Mouse (Mus musculus): ENCODE data around the gene Tbc1d2b. TPM values are rescaled to one million over a fixed set of nuclear protein-coding genes. Genes with fewer than 3 reads are reported as not detected.

The Tbc1d2b gene
- polyA plus RNA-seq, 1 experiment from 2014 or later: 9.3 TPM

DNA sequence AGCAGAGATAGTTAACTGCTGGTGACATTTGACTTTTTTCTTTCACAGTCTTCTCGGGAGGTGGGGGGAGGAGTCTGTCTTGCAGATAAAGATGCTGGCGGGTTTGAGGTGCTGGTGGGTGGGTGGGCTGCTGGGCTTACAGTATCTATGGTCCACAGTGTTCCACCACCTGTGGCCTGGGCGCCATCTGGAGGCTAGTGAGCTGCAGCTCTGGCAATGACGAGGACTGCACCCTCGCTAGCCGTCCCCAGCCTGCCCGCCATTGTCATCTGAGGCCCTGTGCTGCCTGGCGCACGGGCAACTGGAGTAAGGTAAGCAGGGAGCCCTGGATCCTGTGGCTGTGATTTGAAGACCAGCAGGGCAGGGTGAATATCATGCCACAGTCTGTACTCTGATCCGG is 75.6 kb downstream of the Tbc1d2b start:
- H3K36me3 ChIP-seq (ENCODE audit: control insufficient read depth, insufficient read depth, low read length): peaks cover 3% of the 10 kb centered on the region; the same call in 1 of the 2 replicates
- H3K9me3 ChIP-seq (ENCODE audit: control insufficient read depth, low read length): no peaks in the 10 kb centered on the region
- H3K4me2 ChIP-seq (ENCODE audit: low read depth, low read length): no peak overlapping the region
- H3K27ac ChIP-seq (ENCODE audit: low read length): no peak overlapping the region
- no peak overlapping the region for H3K9ac ChIP-seq (ENCODE audit: low read depth, low read length)
- H3K4me1 ChIP-seq (ENCODE audit: control insufficient read depth, insufficient read depth, low read length): peaks cover 18% of the 10 kb centered on the region
- WGBS: 73% methylated on average over 10 of the region's 10 CpGs
- ATAC-seq: no peak
- H3K27me3 ChIP-seq (replicated peaks; ENCODE audit: control insufficient read depth, insufficient read depth, low read length): no peaks in the 10 kb centered on the region
- no peak overlapping the region for H3K4me3 ChIP-seq (ENCODE audit: low read length)

DNA sequence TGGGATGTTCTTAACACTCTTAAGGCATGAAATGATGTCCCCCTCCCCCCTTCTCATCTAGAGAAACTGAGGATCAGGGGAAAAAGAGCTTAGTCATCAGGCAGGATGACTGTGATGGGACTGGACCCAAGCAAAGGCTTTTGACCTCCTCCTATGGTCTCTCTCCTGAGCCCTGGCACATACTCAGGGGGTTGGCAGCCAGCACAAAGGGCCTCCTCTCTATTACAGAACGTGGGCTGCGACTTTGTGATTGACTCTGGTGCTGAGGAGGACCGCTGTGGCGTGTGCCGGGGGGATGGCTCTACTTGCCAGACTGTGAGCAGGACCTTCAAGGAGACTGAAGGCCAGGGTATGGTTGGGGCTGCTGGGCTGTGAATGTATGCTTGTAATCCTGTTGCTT is 81.2 kb downstream of the Tbc1d2b start:
- Histone ChIP-seq H3K27me3 (replicated peaks; ENCODE audit: control insufficient read depth, insufficient read depth, low read length) (no peaks in the 10 kb centered on the region), H3K4me1 (ENCODE audit: control insufficient read depth, insufficient read depth, low read length) (peaks cover 6% of the 10 kb centered on the region), H3K9me3 (ENCODE audit: control insufficient read depth, low read length) (no peaks in the 10 kb centered on the region), H3K4me2 (ENCODE audit: low read depth, low read length) (no peak overlapping the region), H3K4me3 (ENCODE audit: low read length) (no peak overlapping the region), H3K27ac (ENCODE audit: low read length) (no peak overlapping the region), H3K9ac (ENCODE audit: low read depth, low read length) (no peak overlapping the region), H3K36me3 (ENCODE audit: control insufficient read depth, insufficient read depth, low read length) (no peaks in the 10 kb centered on the region; the same call in 1 of the 2 replicates)
- ATAC-seq: no peak
- 80% methylated on average over 5 of the region's 5 CpGs for WGBS

DNA sequence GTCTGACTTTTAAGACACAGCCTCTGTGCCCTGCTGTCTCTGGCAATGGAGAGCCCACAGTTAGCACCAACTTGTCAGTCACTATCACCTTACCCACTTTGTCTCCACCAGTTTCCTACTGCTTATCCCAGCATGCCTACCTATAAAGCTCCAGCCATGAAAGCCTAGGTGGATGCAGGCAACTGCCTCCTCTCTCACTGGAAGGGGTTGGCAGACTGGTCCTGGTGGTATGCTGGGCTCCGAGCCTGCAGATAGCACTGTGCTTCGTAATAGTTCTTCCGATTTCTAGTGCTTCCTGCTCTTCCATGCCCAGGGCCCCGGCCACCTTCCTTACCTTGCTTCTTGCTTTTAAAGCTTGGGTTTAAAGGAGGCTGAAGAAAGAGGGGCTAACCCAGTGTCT is 81.7 kb downstream of the Tbc1d2b start:
- Histone ChIP-seq H3K4me1 (ENCODE audit: control insufficient read depth, insufficient read depth, low read length) (peaks cover 11% of the 10 kb centered on the region), H3K4me2 (ENCODE audit: low read depth, low read length) (no peak overlapping the region), H3K9me3 (ENCODE audit: control insufficient read depth, low read length) (no peaks in the 10 kb centered on the region), H3K36me3 (ENCODE audit: control insufficient read depth, insufficient read depth, low read length) (no peaks in the 10 kb centered on the region; the same call in 1 of the 2 replicates), H3K9ac (ENCODE audit: low read depth, low read length) (no peak overlapping the region), H3K4me3 (ENCODE audit: low read length) (no peak overlapping the region), H3K27me3 (replicated peaks; ENCODE audit: control insufficient read depth, insufficient read depth, low read length) (no peaks in the 10 kb centered on the region), H3K27ac (ENCODE audit: low read length) (no peak overlapping the region)
- WGBS: 96% methylated on average over 4 of the region's 4 CpGs
- ATAC-seq: no peak

DNA sequence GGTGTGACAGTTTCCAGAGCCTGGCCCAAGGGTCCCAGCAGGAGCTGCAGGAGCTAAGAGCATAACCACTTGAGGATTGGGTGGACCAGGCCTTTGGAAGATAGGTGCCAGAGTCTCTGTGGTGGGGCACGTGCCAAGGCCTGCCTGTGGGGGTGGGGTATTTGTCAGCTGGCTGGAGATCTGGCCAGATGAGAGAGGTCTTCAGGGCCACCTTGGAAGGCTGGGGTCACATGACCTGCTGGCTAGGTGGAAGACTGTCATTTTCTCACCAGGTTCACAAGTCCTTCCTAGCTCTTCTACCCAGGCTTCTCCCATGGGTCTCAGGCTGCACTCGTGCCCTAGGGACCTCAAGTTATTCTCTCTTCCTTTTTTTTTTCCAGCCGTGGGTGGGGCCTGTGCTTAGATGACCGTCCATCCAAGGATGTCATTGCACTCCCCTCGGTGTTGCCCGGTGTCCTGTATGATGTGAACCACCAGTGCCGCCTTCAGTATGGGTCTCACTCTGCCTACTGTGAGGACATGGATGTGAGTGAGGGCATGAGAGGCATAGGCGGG is 85.2 kb downstream of the Tbc1d2b start:
- Histone ChIP-seq H3K4me1 (ENCODE audit: control insufficient read depth, insufficient read depth, low read length) (peaks cover 19% of the 10 kb centered on the region), H3K27me3 (replicated peaks; ENCODE audit: control insufficient read depth, insufficient read depth, low read length) (no peaks in the 10 kb centered on the region), H3K36me3 (ENCODE audit: control insufficient read depth, insufficient read depth, low read length) (no peaks in the 10 kb centered on the region), H3K9ac (ENCODE audit: low read depth, low read length) (no peak overlapping the region), H3K4me2 (ENCODE audit: low read depth, low read length) (no peak overlapping the region), H3K27ac (ENCODE audit: low read length) (no peak overlapping the region), H3K9me3 (ENCODE audit: control insufficient read depth, low read length) (no peaks in the 10 kb centered on the region), H3K4me3 (ENCODE audit: low read length) (no peak overlapping the region)
- ATAC-seq: no peak
- 81% methylated on average over 8 of the region's 8 CpGs for WGBS

GRCm38 (mm10) chr9:90184116-90184515 is 86.5 kb downstream of the Tbc1d2b start:
- WGBS: 41% methylated on average over 8 of the region's 8 CpGs
- no peaks in the 10 kb centered on the region for H3K36me3 ChIP-seq (ENCODE audit: control insufficient read depth, insufficient read depth, low read length)
- no peaks in the 10 kb centered on the region for H3K27me3 ChIP-seq (replicated peaks; ENCODE audit: control insufficient read depth, insufficient read depth, low read length)
- H3K9ac ChIP-seq (ENCODE audit: low read depth, low read length): no peak overlapping the region
- no peak overlapping the region for H3K4me3 ChIP-seq (ENCODE audit: low read length)
- peak; percentile 48 for ATAC-seq
- no peaks in the 10 kb centered on the region for H3K9me3 ChIP-seq (ENCODE audit: control insufficient read depth, low read length)
- H3K4me2 ChIP-seq (ENCODE audit: low read depth, low read length): no peak overlapping the region
- H3K27ac ChIP-seq (ENCODE audit: low read length): peak overlapping the region; percentile 28; the same call in 1 of the 2 replicates
- peaks cover 19% of the 10 kb centered on the region for H3K4me1 ChIP-seq (ENCODE audit: control insufficient read depth, insufficient read depth, low read length)

DNA sequence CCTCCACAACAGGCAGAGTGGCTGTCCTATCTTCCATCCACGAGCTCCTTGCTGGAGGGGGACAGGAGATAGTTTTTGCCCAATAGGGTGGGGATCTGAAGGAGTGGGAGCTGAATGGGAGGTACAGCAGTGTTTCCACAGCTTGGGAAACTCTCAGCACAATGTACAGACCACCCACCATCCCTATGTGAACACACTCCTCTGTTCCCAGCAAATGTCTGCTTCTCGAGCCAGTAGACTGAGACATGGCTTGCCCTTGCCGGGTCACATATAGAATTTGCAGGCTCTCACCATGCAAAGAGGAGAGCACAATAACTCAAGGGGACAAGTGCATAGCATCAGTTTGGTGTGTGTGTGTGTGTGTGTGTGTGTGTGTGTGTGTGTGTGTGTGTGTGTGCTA is 87.1 kb downstream of the Tbc1d2b start:
- Histone ChIP-seq H3K9ac (ENCODE audit: low read depth, low read length) (no peak overlapping the region), H3K4me3 (ENCODE audit: low read length) (no peak overlapping the region), H3K4me2 (ENCODE audit: low read depth, low read length) (no peak overlapping the region), H3K27ac (ENCODE audit: low read length) (no peak overlapping the region; the same call in 1 of the 2 replicates), H3K27me3 (replicated peaks; ENCODE audit: control insufficient read depth, insufficient read depth, low read length) (no peaks in the 10 kb centered on the region), H3K4me1 (ENCODE audit: control insufficient read depth, insufficient read depth, low read length) (peaks cover 19% of the 10 kb centered on the region), H3K36me3 (ENCODE audit: control insufficient read depth, insufficient read depth, low read length) (no peaks in the 10 kb centered on the region), H3K9me3 (ENCODE audit: control insufficient read depth, low read length) (no peaks in the 10 kb centered on the region)
- 45% methylated on average over 3 of the region's 3 CpGs for WGBS
- ATAC-seq: no peak

DNA sequence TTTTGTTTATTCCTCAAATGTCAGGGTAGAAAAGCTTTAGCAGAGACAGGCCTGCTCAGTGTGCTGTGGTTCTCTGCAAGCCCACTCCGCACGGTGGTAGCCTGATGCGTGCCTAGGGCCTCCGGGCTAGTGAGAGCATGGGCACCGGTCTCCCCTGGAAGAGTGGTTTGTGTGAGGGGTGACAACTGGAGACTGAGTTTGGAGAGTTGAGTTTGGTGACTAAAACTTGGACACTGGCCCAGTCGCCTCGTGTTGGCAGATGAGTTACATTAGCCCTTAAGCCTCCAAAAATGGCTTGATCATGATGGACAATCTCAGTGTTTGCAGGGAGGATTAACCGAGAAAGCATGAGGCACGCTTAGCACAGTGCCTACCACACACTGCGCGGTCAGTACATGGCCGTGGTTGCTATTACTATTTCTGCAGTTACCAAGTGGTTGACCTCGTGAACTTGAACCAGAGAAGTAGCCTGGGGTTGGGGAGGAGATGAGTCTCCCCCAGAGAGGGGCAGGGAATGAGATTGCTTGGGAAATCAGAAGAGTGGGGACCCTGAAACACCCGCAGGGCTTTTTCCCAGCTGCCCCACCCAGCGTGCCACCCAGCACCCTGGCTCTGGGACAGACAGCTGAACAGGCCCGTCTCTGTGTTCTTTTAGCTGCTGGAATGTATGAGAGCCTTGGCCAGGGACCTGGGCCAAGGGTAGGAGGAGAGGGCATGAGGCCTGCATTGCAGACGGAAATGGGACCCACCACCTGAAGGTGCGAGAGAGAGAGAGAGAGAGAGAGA is 87.8 kb downstream of the Tbc1d2b start:
- 62% methylated on average over 18 of the region's 18 CpGs for WGBS
- Histone ChIP-seq H3K9me3 (ENCODE audit: control insufficient read depth, low read length) (no peaks in the 10 kb centered on the region), H3K4me1 (ENCODE audit: control insufficient read depth, insufficient read depth, low read length) (peaks cover 19% of the 10 kb centered on the region), H3K36me3 (ENCODE audit: control insufficient read depth, insufficient read depth, low read length) (no peaks in the 10 kb centered on the region), H3K27me3 (replicated peaks; ENCODE audit: control insufficient read depth, insufficient read depth, low read length) (no peaks in the 10 kb centered on the region), H3K4me3 (ENCODE audit: low read length) (no peak overlapping the region), H3K9ac (ENCODE audit: low read depth, low read length) (no peak overlapping the region), H3K4me2 (ENCODE audit: low read depth, low read length) (no peak overlapping the region), H3K27ac (ENCODE audit: low read length) (peak overlapping the region; percentile 11)
- ATAC-seq: peak; percentile 18; the same call in 1 of the 2 replicates

- WGBS: 69% methylated on average over 6 of the region's 6 CpGs
- H3K36me3 ChIP-seq (ENCODE audit: control insufficient read depth, insufficient read depth, low read length): no peaks in the 10 kb centered on the region
- H3K9ac ChIP-seq (ENCODE audit: low read depth, low read length): no peak overlapping the region
- ATAC-seq: no peak
- no peak overlapping the region for H3K4me2 ChIP-seq (ENCODE audit: low read depth, low read length)
- H3K27ac ChIP-seq (ENCODE audit: low read length): no peak overlapping the region
- H3K4me1 ChIP-seq (ENCODE audit: control insufficient read depth, insufficient read depth, low read length): peaks cover 19% of the 10 kb centered on the region
- H3K9me3 ChIP-seq (ENCODE audit: control insufficient read depth, low read length): no peaks in the 10 kb centered on the region
- H3K4me3 ChIP-seq (ENCODE audit: low read length): no peak overlapping the region
- no peaks in the 10 kb centered on the region for H3K27me3 ChIP-seq (replicated peaks; ENCODE audit: control insufficient read depth, insufficient read depth, low read length)
Observed at GRCm38 (mm10) chr9:90181656-90182388, 88.8 kb downstream of the Tbc1d2b start.

- no peak overlapping the region for H3K4me2 ChIP-seq (ENCODE audit: low read depth, low read length)
- H3K4me1 ChIP-seq (ENCODE audit: control insufficient read depth, insufficient read depth, low read length): peaks cover 13% of the 10 kb centered on the region
- no peaks in the 10 kb centered on the region for H3K9me3 ChIP-seq (ENCODE audit: control insufficient read depth, low read length)
- H3K27ac ChIP-seq (ENCODE audit: low read length): no peak overlapping the region
- H3K36me3 ChIP-seq (ENCODE audit: control insufficient read depth, insufficient read depth, low read length): no peaks in the 10 kb centered on the region
- no peak overlapping the region for H3K4me3 ChIP-seq (ENCODE audit: low read length)
- no peak overlapping the region for H3K9ac ChIP-seq (ENCODE audit: low read depth, low read length)
- ATAC-seq: no peak
- no peaks in the 10 kb centered on the region for H3K27me3 ChIP-seq (replicated peaks; ENCODE audit: control insufficient read depth, insufficient read depth, low read length)
- WGBS: 89% methylated on average over 5 of the region's 5 CpGs
Observed at GRCm38 (mm10) chr9:90179409-90179808, 91.2 kb downstream of the Tbc1d2b start.
